9 mouse cellular contexts compared by ENCODE assay signal in the genomic region with DNA sequence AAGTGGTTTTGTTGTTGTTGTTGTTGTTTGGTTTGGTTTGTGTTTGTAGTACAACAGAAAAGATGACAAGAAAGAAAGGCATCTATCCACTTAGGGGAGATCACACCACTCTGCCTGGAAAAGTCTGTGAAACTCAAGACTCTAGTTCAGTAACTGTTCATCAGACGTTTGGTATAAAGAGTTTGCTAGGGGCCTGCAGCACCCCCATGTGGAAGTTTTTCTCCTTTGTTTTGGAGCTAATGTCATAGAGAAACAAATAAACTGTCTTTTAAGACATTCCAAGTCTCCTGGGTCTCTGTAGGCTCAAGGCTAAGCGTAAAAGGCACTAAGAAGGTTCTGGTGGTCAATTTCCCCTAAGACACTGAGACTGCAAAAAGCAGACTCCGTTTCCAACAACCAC. TPM values are rescaled to one million over a fixed set of nuclear protein-coding genes. Genes with fewer than 3 reads are reported as not detected.
A peak's percentile ranks its signal among the peaks of the same experiment; 100 is the strongest.
DNase-seq lines count a peak whose midpoint lies in the region; ATAC-seq and TF ChIP-seq lines count a peak whose summit lies in the region.
"Had no signal": no experiment of that assay in that cellular context is flagged by ENCODE, and none has a peak within 500 bp of the region (broad histone marks: within the 10 kb centered on the region; RNA-seq: fewer than 3 reads in every experiment).

No protein-coding gene starts in this region.

- TF ChIP-seq POLR2A in cerebellum, adult 2 months (IDR thresholded peaks at IDR 0.05; ENCODE audit: borderline replicate concordance, insufficient read depth, low read length), result no peak

- peaks cover 9% of the 10 kb centered on the region for H3K4me1 ChIP-seq in heart, embryonic 13.5 days
- peaks cover 31% of the 10 kb centered on the region for H3K4me1 ChIP-seq in forebrain, embryonic 15.5 days
- peaks cover 15% of the 10 kb centered on the region for H3K4me1 ChIP-seq in liver, postnatal 0 days (ENCODE audit: insufficient read depth)
- no peaks in the 10 kb centered on the region; the same call in 1 of the 2 replicates for H3K4me1 ChIP-seq in cerebellum, adult 2 months (ENCODE audit: control insufficient read depth, insufficient read depth, low read length)

- peak overlapping the region; percentile 88 for H3K4me3 ChIP-seq in heart, embryonic 13.5 days
- peak overlapping the region; percentile 73 for H3K4me3 ChIP-seq in forebrain, embryonic 15.5 days
- H3K4me3 ChIP-seq in liver, postnatal 0 days (ENCODE audit: low read depth, low read length), result no peak overlapping the region
- no peak overlapping the region for H3K4me3 ChIP-seq in cerebellum, adult 2 months (replicated peaks; ENCODE audit: insufficient read depth, low read depth, low read length)

- no peak for ATAC-seq in heart, embryonic 13.5 days (ENCODE audit: extremely low read depth, insufficient number of reproducible peaks, low FRiP score, low TSS enrichment)
- no peak for ATAC-seq in forebrain, embryonic 15.5 days (replicated peaks)
- no peak for ATAC-seq in liver, postnatal 0 days
- no peak for ATAC-seq in granulocyte monocyte progenitor cell, adult 5-6 weeks (replicated peaks; ENCODE audit: poor library complexity, severe bottlenecking)

- no peak for TF ChIP-seq EP300 in liver, postnatal 0 days (IDR thresholded peaks at IDR 0.05; ENCODE audit: low read depth)

- H3K9me3 ChIP-seq in heart, embryonic 13.5 days, result no peaks in the 10 kb centered on the region
- H3K9me3 ChIP-seq in forebrain, embryonic 15.5 days, result no peaks in the 10 kb centered on the region
- no peaks in the 10 kb centered on the region for H3K9me3 ChIP-seq in liver, postnatal 0 days (ENCODE audit: low read length)

- no peaks in the 10 kb centered on the region for H3K27me3 ChIP-seq in heart, embryonic 13.5 days (replicated peaks)
- no peaks in the 10 kb centered on the region for H3K27me3 ChIP-seq in forebrain, embryonic 15.5 days
- H3K27me3 ChIP-seq in liver, postnatal 0 days (ENCODE audit: insufficient read depth, low read length), result no peaks in the 10 kb centered on the region
- no peaks in the 10 kb centered on the region for H3K27me3 ChIP-seq in cerebellum, adult 2 months (ENCODE audit: control insufficient read depth, insufficient read depth, low read length)

- peaks cover 26% of the 10 kb centered on the region for H3K36me3 ChIP-seq in heart, embryonic 13.5 days
- peaks cover 27% of the 10 kb centered on the region for H3K36me3 ChIP-seq in forebrain, embryonic 15.5 days
- peaks cover 20% of the 10 kb centered on the region for H3K36me3 ChIP-seq in liver, postnatal 0 days (replicated peaks; ENCODE audit: insufficient read depth, low read length)

- DNase-seq in heart, adult 18-20 months, result no peak
- peak; percentile 27 for DNase-seq in CD4-positive helper T cell, adult 2 months (ENCODE audit: low read depth, low spot score)
- no peak for DNase-seq in liver, postnatal 0 days
- no peak for DNase-seq in ovary, adult 18-20 months (ENCODE audit: low spot score)
- no peak for DNase-seq in cerebellum, adult 2 months
- DNase-seq: layer of hippocampus, adult 9-11 months had no signal

- TF ChIP-seq CTCF in liver, postnatal 0 days (IDR thresholded peaks at IDR 0.05; ENCODE audit: low read depth), result peak; percentile 33; the same call in 1 of the 2 replicates
- TF ChIP-seq CTCF in cerebellum, adult 2 months (IDR thresholded peaks at IDR 0.05; ENCODE audit: borderline replicate concordance, insufficient read depth, low read depth, low read length), result no peak

- WGBS in heart, embryonic 13.5 days, result 56% methylated on average over 3 of the region's 3 CpGs
- WGBS in forebrain, embryonic 15.5 days, result 48% methylated on average over 3 of the region's 3 CpGs
- 54% methylated on average over 3 of the region's 3 CpGs for whole genome bisulfite sequencing in liver, postnatal 0 days (ENCODE audit: insufficient replicate concordance)
- WGBS in cerebellum, adult 2 months, result 31% methylated on average over 3 of the region's 3 CpGs

- H3K4me2 ChIP-seq in heart, embryonic 13.5 days, result peak overlapping the region; percentile 92
- H3K4me2 ChIP-seq in forebrain, embryonic 15.5 days (replicated peaks), result peak overlapping the region; percentile 82
- H3K4me2 ChIP-seq in liver, postnatal 0 days (ENCODE audit: low read depth, low read length), result peak overlapping the region; percentile 72

- 0 out of 2 replicates have a peak overlapping the region, but pooled peaks have one; percentile 84 for H3K9ac ChIP-seq in heart, embryonic 13.5 days
- H3K9ac ChIP-seq in forebrain, embryonic 15.5 days (replicated peaks), result peak overlapping the region; percentile 69; the same call in 1 of the 2 replicates
- peak overlapping the region; percentile 64; the same call in 1 of the 2 replicates for H3K9ac ChIP-seq in liver, postnatal 0 days (replicated peaks)

- no peak overlapping the region for H3K27ac ChIP-seq in heart, embryonic 13.5 days (replicated peaks)
- no peak overlapping the region for H3K27ac ChIP-seq in forebrain, embryonic 15.5 days (replicated peaks)
- no peak overlapping the region; the same call in 1 of the 2 replicates for H3K27ac ChIP-seq in liver, postnatal 0 days (ENCODE audit: low read depth)
- H3K27ac ChIP-seq in cerebellum, adult 2 months (ENCODE audit: insufficient read depth, low read length), result no peak overlapping the region

RNA-seq across cellular contexts. Expression of a gene that starts 1.3 kb away (rescaled TPM):
- 10.7 and 11.8 TPM in 2 replicates for polyA plus RNA-seq in heart, embryonic 13.5 days (2015; fragmentation: Nextera tagmentation; extraction: Ambion mirVana)
- 10 to 100 TPM in 1 of 2 experiments, 1 to 10 TPM in 1; 9.9 to 15.2 TPM for total RNA-seq in heart, adult 18-20 months (2021)
- polyA plus RNA-seq in forebrain, embryonic 15.5 days (2015; fragmentation: Nextera tagmentation; extraction: Ambion mirVana), result 45.4 and 45.8 TPM in 2 replicates
- 7.0 and 7.5 TPM in 2 replicates for polyA plus RNA-seq in liver, postnatal 0 days (2015; fragmentation: Nextera tagmentation; extraction: Ambion mirVana)
- 38.5 and 38.9 TPM in 2 replicates for polyA plus RNA-seq in cerebellum, adult 2 months (2012; rRNA removed)
- total RNA-seq in granulocyte monocyte progenitor cell, adult 5-6 weeks (2014; fragmentation: Nextera tagmentation), result 20.6 and 29.3 TPM in 2 replicates
- 13.5 and 17.7 TPM in 2 replicates for total RNA-seq in granulocyte monocyte progenitor cell, adult 5-6 weeks (2017)

RNA-seq across cellular contexts. Expression of a gene that starts 12.9 kb away (rescaled TPM):
- 53.3 and 56.4 TPM in 2 replicates for polyA plus RNA-seq in heart, embryonic 13.5 days (2015; fragmentation: Nextera tagmentation; extraction: Ambion mirVana)
- total RNA-seq in heart, adult 18-20 months (2021), result 10 to 100 TPM; 35.7 TPM
- 102 and 108 TPM in 2 replicates for polyA plus RNA-seq in forebrain, embryonic 15.5 days (2015; fragmentation: Nextera tagmentation; extraction: Ambion mirVana)
- 20.7 and 24.9 TPM in 2 replicates for polyA plus RNA-seq in liver, postnatal 0 days (2015; fragmentation: Nextera tagmentation; extraction: Ambion mirVana)
- 37.9 and 40.7 TPM in 2 replicates for polyA plus RNA-seq in cerebellum, adult 2 months (2012; rRNA removed)
- 56.0 and 60.6 TPM in 2 replicates for total RNA-seq in granulocyte monocyte progenitor cell, adult 5-6 weeks (2014; fragmentation: Nextera tagmentation)
- 78.9 and 79.8 TPM in 2 replicates for total RNA-seq in granulocyte monocyte progenitor cell, adult 5-6 weeks (2017)

RNA-seq across cellular contexts. Expression of a gene that starts 53.7 kb away (rescaled TPM):
- 67.2 and 70.8 TPM in 2 replicates for polyA plus RNA-seq in heart, embryonic 13.5 days (2015; fragmentation: Nextera tagmentation; extraction: Ambion mirVana)
- total RNA-seq in heart, adult 18-20 months (2021), result 100 to 1,000 TPM; 458 to 487 TPM
- 55.7 and 59.6 TPM in 2 replicates for polyA plus RNA-seq in forebrain, embryonic 15.5 days (2015; fragmentation: Nextera tagmentation; extraction: Ambion mirVana)
- polyA plus RNA-seq in liver, postnatal 0 days (2015; fragmentation: Nextera tagmentation; extraction: Ambion mirVana), result 17.6 and 22.1 TPM in 2 replicates
- 183 and 215 TPM in 2 replicates for polyA plus RNA-seq in cerebellum, adult 2 months (2012; rRNA removed)
- total RNA-seq in granulocyte monocyte progenitor cell, adult 5-6 weeks (2014; fragmentation: Nextera tagmentation), result 22.2 and 39.8 TPM in 2 replicates
- total RNA-seq in granulocyte monocyte progenitor cell, adult 5-6 weeks (2017), result 35.2 and 39.9 TPM in 2 replicates

Comparison
In these comparisons a context has a peak if more than half of its experiments do, and no peak if none do; other contexts are left out.
1. H3K4me3 ChIP-seq: peak in heart, embryonic 13.5 days (single experiment) and forebrain, embryonic 15.5 days (single experiment); none in liver, postnatal 0 days (single experiment) and cerebellum, adult 2 months (single experiment).
2. Peak in every context shown above with its lines, with median percentiles within 50 percentile points of each other: H3K4me2 ChIP-seq and H3K9ac ChIP-seq.